Mouse (Mus musculus): ENCODE results near the gene 9530003J23Rik.

The 9530003J23Rik gene

DNA sequence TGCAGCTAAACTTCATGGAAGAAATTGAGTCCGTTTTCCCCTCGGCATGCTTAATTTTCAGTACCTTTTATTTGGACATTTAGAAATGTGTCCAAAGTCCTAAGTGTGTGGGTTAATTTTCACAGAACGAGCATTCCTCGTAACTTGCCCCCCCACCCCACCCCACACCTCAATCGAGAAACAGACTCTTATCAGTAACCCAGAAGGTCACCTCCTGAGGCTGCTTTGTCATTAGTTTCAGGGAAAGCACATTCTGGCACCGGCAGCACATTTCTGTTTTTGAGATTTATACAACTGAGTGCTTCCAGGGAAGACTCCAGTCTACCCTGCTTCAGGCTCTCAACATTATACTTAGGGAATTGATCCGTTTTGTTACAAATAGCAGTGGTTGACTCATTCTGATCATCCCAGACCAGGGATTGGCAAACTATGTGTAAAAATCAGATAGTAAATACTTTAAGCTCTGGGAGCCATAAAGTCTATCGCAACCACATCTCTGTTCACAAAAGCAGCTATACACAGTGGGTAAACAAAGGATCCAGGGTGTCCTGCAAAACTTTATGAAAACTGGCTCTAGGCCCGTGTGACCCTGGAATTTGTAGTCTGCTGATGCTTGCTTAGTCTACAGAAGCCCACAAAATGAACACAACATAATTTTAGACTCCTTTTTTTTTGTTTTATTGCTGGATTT lies 53.0 kb downstream of the 9530003J23Rik start:
- no peak for DNase-seq (ENCODE audit: low read depth, low spot score)
